Mouse (Mus musculus): Measurements from ENCODE around the gene Astn2.

DNA sequence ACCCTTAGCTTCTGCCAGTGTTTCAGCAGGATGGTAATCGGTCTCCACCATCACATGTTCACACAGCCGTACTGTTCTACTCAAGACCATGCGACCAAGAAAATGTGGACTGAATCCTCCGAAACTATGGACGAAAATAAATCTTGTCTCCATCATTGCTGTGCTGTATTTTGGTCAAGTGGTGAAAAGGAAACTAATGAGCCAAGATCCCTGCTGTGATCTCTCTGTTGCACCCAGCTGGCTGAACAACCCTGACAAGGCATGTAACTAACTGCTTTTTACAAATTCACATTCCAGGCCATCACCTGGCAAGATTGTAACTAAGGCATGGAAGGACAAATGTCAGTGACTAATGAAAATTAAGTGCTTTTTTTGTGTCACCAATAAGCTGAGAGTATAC lies 257.9 kb downstream of the Astn2 start:
- TF ChIP-seq TCF3 (IDR thresholded peaks at IDR 0.05; ENCODE audit: insufficient read length, low read depth) (no peak), USF1 (IDR thresholded peaks at IDR 0.05; ENCODE audit: low read depth) (no peak), TCF12 (IDR thresholded peaks at IDR 0.05; ENCODE audit: insufficient read depth, poor library complexity, severe bottlenecking) (no peak), MAX (IDR thresholded peaks at IDR 0.05; ENCODE audit: low read depth) (no peak), POLR2A (IDR thresholded peaks at IDR 0.05; ENCODE audit: insufficient read length, low read depth) (no peak), E2F4 (IDR thresholded peaks at IDR 0.05; ENCODE audit: insufficient read depth) (no peak), SRF (IDR thresholded peaks at IDR 0.05; ENCODE audit: control insufficient read depth, insufficient read length, low read depth) (no peak), CEBPB (IDR thresholded peaks at IDR 0.05; ENCODE audit: insufficient read depth, poor library complexity, severe bottlenecking) (no peak), POLR2AphosphoS2 (IDR thresholded peaks at IDR 0.05; ENCODE audit: insufficient read length, low read depth) (no peak)

Data from myocyte (in vitro differentiated cells).